Mouse (Mus musculus) gastrocnemius, adult 2 months (tissue): ENCODE results near the gene Phldb2. TPM values are rescaled to one million over a fixed set of nuclear protein-coding genes. Genes with fewer than 3 reads are reported as not detected.

Experiments used
- DNase-seq: peaks from one replicate; pipeline ENCODE4 v3.0.0; 2022
- H3K27ac ChIP-seq: fragments of 200-600 bp; 2 replicates; pipeline ENCODE4 v1.8.1; 2022; ENCODE audit warnings: mild to moderate bottlenecking
- H3K4me3 ChIP-seq: fragments of 200-600 bp; 2 replicates; pipeline ENCODE4 v1.8.1; 2022; ENCODE audit warnings: mild to moderate bottlenecking, moderate library complexity
- CTCF ChIP-seq: fragments of 200-600 bp; IDR thresholded peaks from 2 replicates; pipeline ENCODE4 v1.8.1; 2022; ENCODE audit warnings: antibody characterized with exemption, mild to moderate bottlenecking, moderate library complexity
- intact Hi-C: fragments of 180-260 bp; cut with DNase I; formaldehyde crosslinking; loops from one replicate; pipeline ENCODE4 v1.15.1; 2025
- total RNA-seq, 2 experiments: library from RNA; stranded (reverse); gene quantifications; 2 replicates each; pipeline ENCODE4 v1.2.3; 2021

Gene Phldb2
- total RNA-seq, 2 experiments from 2014 or later = 5.2 to 6.8 TPM

DNA sequence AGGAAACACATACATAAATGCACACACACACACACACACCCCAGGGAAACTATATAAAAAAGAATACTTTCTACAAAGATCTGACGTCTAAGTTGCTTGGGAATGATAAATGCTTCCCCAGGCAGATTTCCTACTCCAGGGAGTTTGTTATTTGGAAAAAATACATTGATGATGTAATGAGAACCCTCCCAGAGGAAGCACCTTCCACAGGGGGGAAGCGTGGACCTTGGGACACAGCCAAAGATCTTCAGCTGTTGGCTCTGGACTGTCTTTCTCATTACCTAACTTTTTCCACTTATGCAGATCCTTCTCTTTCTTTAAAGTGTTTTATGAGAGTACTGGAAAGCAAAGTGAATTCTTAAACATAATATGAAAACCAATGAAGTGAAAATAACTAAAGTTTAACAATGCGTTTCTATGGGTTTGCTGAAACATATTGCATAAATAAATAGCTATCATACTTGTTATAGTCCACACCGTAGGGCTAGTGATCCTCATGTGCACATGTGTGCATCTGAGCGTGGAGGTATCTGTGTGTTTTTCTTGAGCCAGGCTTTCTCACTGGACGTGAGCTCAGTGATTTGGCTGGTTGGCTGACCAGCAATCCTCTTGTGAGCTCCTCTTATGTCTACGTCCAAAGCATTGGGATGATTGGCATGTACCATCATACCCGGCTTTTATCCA is 30.7 kb downstream of the Phldb2 start:
- intact Hi-C loops = no loop called here
- DNase-seq = peak; percentile 53
- no peak overlapping the region for H3K4me3 ChIP-seq
- no peak for TF ChIP-seq CTCF
- peak overlapping the region; percentile 2; the same call in 1 of the 2 replicates for H3K27ac ChIP-seq

DNA sequence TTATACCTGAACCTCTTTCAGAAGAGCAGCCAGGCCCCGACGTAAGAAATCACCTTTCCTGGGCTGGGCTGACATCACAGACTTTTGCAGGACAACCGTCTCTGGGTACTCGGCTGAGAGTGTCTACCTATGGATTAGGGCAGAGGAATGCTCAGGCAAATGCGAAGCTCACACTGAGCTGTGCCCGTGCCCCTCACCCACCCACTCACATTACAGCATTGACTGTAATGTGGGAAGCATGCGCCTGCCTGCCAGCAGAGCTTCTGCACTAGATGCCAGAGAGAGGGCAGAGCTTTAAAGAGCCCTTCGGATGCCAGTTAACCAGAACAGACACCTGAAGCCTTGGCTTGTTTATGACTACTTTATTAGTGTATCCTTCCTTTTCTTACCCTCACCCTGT is 33.8 kb downstream of the Phldb2 start:
- DNase-seq = no peak
- intact Hi-C loops = no loop called here
- no peak overlapping the region for H3K4me3 ChIP-seq
- TF ChIP-seq CTCF = no peak
- H3K27ac ChIP-seq = no peak overlapping the region

DNA sequence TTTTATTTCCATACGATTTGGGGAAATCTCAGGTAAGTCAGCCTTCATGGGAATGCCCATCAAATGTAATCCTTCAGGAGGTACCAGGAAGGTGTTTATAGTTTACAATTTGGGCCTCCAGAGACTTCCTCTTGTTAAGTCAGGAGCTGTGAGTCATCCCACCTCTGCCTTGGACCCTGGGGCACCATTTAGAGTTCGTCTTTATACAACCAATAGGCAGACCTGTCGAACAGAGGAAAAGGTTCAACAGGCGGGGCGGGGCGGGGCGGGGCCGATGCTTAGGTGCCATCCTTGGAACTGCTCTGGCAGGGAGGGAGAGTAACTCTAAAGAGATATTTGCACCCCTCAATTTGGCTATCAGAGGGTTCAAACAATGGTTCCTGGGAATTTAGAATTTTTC is 49.8 kb downstream of the Phldb2 start:
- DNase-seq = no peak
- intact Hi-C loops = no loop called here
- TF ChIP-seq CTCF = no peak
- Histone ChIP-seq H3K27ac (no peak overlapping the region), H3K4me3 (no peak overlapping the region)

- TF ChIP-seq CTCF = no peak
- DNase-seq = no peak
- intact Hi-C loops = no loop called here
Observed at GRCm38 (mm10) chr16:45898459-45898858, 54.9 kb downstream of the Phldb2 start.

DNA sequence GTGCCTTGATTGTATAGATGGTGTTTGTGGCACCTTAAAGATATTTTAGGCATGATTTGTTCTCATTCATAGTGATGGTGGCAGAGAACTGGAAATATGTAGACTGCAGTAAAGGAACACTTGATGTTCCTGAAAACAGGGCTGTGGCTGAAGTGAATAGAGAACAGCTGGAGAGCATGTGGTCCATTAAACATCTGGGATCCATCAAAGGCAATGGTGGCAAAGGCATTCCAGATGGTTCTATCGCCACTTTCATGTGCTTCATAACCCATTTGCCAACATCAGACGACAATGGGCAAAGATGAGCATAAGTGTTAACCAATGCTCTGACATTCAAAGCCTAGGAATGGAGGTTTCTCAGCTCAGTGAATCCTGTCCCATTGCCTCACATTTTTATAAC is 56.8 kb downstream of the Phldb2 start:
- intact Hi-C loops = no loop called here
- Histone ChIP-seq H3K4me3 (no peak overlapping the region), H3K27ac (no peak overlapping the region)
- no peak for DNase-seq
- TF ChIP-seq CTCF = no peak

More at GRCm38 (mm10) chr16:45898459-45898858, 54.9 kb downstream of the Phldb2 start:
- no peak overlapping the region for H3K4me3 ChIP-seq
- no peak overlapping the region for H3K27ac ChIP-seq

DNA sequence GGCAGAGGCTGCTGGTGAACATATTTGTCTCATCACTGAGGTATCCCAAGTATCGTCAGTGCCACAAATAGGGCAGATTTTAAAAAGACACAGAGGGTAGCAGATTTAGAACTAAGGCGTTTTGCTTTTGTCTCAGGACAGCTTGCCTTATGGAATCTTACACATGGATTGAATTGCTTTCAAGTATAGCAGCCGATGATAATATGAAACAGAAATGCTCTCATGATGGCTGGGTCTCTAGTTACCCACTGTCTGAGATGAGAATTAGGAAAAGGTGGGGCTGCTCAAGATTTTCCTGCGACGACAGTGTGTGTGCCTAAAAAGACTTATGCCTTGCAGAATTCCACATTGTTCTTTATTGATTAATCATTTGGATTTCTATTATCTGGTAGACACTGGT is 58.4 kb downstream of the Phldb2 start:
- TF ChIP-seq CTCF = no peak
- DNase-seq = no peak
- Histone ChIP-seq H3K4me3 (no peak overlapping the region), H3K27ac (no peak overlapping the region)
- intact Hi-C loops = no loop called here

- no peak for TF ChIP-seq CTCF
- intact Hi-C loops = no loop called here
- Histone ChIP-seq H3K4me3 (no peak overlapping the region), H3K27ac (no peak overlapping the region)
- DNase-seq = no peak
Observed at GRCm38 (mm10) chr16:45893796-45894195, 59.6 kb downstream of the Phldb2 start.

- Histone ChIP-seq H3K4me3 (no peak overlapping the region), H3K27ac (no peak overlapping the region)
- no peak for TF ChIP-seq CTCF
- no peak for DNase-seq
- intact Hi-C loops = no loop called here
Observed at GRCm38 (mm10) chr16:45892928-45893327, 60.5 kb downstream of the Phldb2 start.

DNA sequence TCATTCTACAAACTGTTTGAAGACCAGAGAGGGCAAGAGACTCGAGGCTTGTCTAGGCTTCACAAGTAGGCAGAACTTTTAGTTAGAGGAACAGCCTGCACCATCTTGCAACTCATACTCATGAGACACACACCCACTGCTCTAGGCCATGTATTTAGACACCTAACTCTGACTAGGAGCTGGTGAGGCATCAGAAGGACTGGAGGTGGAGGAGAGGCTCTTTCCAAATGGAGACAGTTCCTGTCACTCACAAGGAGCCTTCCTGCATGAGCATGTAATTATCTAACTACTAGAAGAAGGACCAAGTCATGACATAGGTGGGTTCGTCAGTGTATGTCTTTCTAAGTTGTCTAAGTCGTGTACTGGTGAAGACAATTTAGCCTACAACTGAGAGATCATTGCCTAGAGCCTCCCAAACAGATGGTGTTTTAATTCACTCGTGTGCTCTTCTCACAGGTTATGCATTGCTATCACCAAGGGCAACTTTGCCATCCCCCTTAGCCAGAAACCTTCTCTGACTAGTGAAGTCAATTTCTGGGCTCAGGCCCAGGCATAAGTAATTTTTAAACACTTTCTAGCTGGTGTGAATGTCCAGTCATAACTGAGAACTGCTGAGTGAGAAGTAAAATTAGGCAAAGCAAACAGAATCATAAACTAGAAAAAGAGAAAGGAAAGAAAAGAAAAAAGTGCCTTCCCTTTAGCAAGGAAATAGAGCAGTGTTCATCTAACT is 62.8 kb downstream of the Phldb2 start:
- no peak overlapping the region for H3K27ac ChIP-seq
- intact Hi-C loops = no loop called here
- DNase-seq = no peak
- no peak for TF ChIP-seq CTCF
- no peak overlapping the region for H3K4me3 ChIP-seq

DNA sequence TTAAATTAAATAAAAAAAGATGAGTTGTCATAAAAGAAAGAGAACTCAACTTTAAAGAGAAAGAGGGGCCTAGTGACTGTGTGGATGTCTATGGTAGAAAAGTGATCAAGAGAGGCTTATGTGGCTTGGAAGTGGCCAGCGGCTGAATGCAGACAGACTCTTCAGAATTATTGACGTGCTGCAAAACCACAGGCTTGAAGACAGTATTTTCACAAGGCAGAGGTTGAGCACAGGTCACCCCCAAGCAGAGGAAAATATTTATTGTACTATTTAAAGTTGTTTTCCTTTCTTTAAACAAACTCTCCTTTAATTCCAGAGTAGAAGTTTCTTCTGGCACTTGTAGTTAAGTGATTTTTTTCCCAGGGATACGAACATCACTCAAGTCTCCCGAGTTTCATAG is 63.8 kb downstream of the Phldb2 start:
- no peak for TF ChIP-seq CTCF
- intact Hi-C loops = no loop called here

GRCm38 (mm10) chr16:45886599-45886998 is 66.8 kb downstream of the Phldb2 start:
- intact Hi-C loops = no loop called here

More for the DNA sequence above, 63.8 kb downstream of the Phldb2 start:
- no peak overlapping the region for H3K4me3 ChIP-seq
- H3K27ac ChIP-seq = no peak overlapping the region
- DNase-seq = no peak

GRCm38 (mm10) chr16:45884194-45884593 is 69.2 kb downstream of the Phldb2 start:
- DNase-seq = no peak
- intact Hi-C loops = no loop called here
- H3K4me3 ChIP-seq = no peak overlapping the region
- no peak for TF ChIP-seq CTCF
- no peak overlapping the region for H3K27ac ChIP-seq

More at GRCm38 (mm10) chr16:45886599-45886998, 66.8 kb downstream of the Phldb2 start:
- Histone ChIP-seq H3K4me3 (no peak overlapping the region), H3K27ac (no peak overlapping the region)
- DNase-seq = no peak
- TF ChIP-seq CTCF = no peak

GRCm38 (mm10) chr16:45881177-45881832 is 72.1 kb downstream of the Phldb2 start:
- DNase-seq = no peak
- no peak overlapping the region for H3K4me3 ChIP-seq
- no peak for TF ChIP-seq CTCF
- no peak overlapping the region for H3K27ac ChIP-seq
- intact Hi-C loops = no loop called here
